Mouse (Mus musculus) ES-Bruce4 (cell line): Measurements from ENCODE around the gene Ttc39d. TPM values are rescaled to one million over a fixed set of nuclear protein-coding genes. Genes with fewer than 3 reads are reported as not detected.
A peak's percentile ranks its signal among the peaks of the same experiment; 100 is the strongest.

Experiments used
- H3K27ac ChIP-seq: 2 replicates; pipeline ENCODE4 v1.5.1; 2012; ENCODE audit warnings: low read length, inconsistent platforms; ENCODE audit not compliant: insufficient read depth
- H3K27me3 ChIP-seq: 2 replicates; pipeline ENCODE4 v1.6.1; 2012; ENCODE audit warnings: mild to moderate bottlenecking, low read length, inconsistent platforms; ENCODE audit not compliant: control insufficient read depth, poor library complexity, insufficient read depth, severe bottlenecking
- H3K36me3 ChIP-seq: 2 replicates; pipeline ENCODE4 v1.6.1; 2012; ENCODE audit warnings: inconsistent platforms, mild to moderate bottlenecking, low read length, moderate library complexity; ENCODE audit not compliant: control insufficient read depth, poor library complexity, insufficient read depth, severe bottlenecking
- H3K4me1 ChIP-seq: one replicate; pipeline ENCODE4 v1.8.1; 2011; ENCODE audit warnings: low read length; ENCODE audit not compliant: control insufficient read depth, insufficient read depth
- H3K4me3 ChIP-seq: 2 replicates; pipeline ENCODE4 v1.5.1; 2011; ENCODE audit warnings: low read depth, mild to moderate bottlenecking, low read length
- H3K9ac ChIP-seq: 2 replicates; pipeline ENCODE4 v1.6.1; 2012; ENCODE audit warnings: low read depth, mild to moderate bottlenecking, inconsistent platforms; ENCODE audit not compliant: poor library complexity, severe bottlenecking
- H3K9me3 ChIP-seq: replicated peaks from 2 replicates; pipeline ENCODE4 v1.6.1; 2012; ENCODE audit warnings: mild to moderate bottlenecking, low read length, inconsistent platforms; ENCODE audit not compliant: control insufficient read depth, poor library complexity, insufficient read depth, severe bottlenecking
- CTCF ChIP-seq: IDR thresholded peaks from one replicate; pipeline ENCODE4 v1.8.1; 2011; ENCODE audit warnings: low read depth, low read length
- EP300 ChIP-seq: IDR thresholded peaks from 2 replicates; pipeline ENCODE4 v1.6.1; 2011; ENCODE audit warnings: low read depth, low read length; ENCODE audit not compliant: insufficient read depth
- POLR2A ChIP-seq: IDR thresholded peaks from one replicate; pipeline ENCODE4 v1.8.1; 2011; ENCODE audit warnings: low read length; ENCODE audit not compliant: insufficient read depth
- polyA plus RNA-seq: library from polyadenylated mRNA; stranded (reverse); fragments of >200 nt; gene quantifications from 2 replicates; pipeline ENCODE4 v1.2.4, GENCODE M21; 2011; ENCODE audit warnings: low read depth; ENCODE audit not compliant: missing spikeins, insufficient read depth, insufficient read length

The Ttc39d gene
- polyA plus RNA-seq, 1 experiment = not detected

DNA sequence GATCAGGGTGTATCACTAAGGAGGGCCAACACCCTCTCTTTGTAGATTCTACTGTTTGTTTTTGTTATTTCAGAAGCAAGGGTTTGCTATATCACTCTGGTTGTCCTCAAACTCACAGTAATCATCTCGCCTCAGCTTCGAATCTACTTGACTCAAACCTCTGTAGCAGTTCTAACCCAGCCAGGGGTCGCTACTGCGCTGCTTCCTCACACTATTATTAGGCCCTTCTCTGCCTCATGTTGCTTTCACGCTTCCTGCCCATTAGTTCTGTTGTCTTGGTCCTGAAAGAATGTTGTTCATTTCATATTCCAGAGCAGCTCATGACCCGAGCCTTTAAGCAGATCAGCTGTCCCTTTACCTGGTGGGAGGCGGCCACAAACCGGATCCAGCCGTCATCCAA, 34.3 kb downstream of the Ttc39d start:
- Histone ChIP-seq H3K4me1 (no peaks in the 10 kb centered on the region), H3K36me3 (peaks cover 6% of the 10 kb centered on the region; the same call in 1 of the 2 replicates), H3K27me3 (no peaks in the 10 kb centered on the region), H3K9me3 (no peaks in the 10 kb centered on the region), H3K27ac (no peak overlapping the region), H3K4me3 (no peak overlapping the region), H3K9ac (no peak overlapping the region)
- TF ChIP-seq CTCF (peak; percentile 50), POLR2A (no peak)

DNA sequence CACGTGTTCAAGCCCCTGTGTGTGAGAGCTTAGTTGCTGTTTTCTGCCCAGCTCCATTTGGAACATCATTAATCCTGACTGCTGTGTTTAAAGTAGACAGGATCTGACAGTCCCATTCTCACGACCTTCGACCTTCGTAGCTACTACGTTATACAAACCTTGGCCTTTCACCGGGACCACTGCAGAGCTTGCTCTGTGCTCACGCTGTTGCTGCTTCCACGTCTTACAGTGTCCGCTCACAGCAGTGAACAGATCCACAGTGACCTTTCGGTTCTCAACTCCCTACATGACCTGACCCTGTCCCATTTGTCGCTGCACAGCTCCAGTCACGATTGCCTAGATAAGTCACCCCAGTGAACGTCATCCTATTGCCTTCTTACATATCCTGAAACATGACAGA, 35.9 kb downstream of the Ttc39d start:
- H3K4me1 ChIP-seq = no peaks in the 10 kb centered on the region
- no peaks in the 10 kb centered on the region for H3K9me3 ChIP-seq
- no peak overlapping the region for H3K4me3 ChIP-seq
- no peaks in the 10 kb centered on the region for H3K27me3 ChIP-seq
- no peak overlapping the region for H3K9ac ChIP-seq
- peaks cover 6% of the 10 kb centered on the region; the same call in 1 of the 2 replicates for H3K36me3 ChIP-seq
- TF ChIP-seq EP300 (no peak), CTCF (no peak), POLR2A (no peak)
- no peak overlapping the region for H3K27ac ChIP-seq

DNA sequence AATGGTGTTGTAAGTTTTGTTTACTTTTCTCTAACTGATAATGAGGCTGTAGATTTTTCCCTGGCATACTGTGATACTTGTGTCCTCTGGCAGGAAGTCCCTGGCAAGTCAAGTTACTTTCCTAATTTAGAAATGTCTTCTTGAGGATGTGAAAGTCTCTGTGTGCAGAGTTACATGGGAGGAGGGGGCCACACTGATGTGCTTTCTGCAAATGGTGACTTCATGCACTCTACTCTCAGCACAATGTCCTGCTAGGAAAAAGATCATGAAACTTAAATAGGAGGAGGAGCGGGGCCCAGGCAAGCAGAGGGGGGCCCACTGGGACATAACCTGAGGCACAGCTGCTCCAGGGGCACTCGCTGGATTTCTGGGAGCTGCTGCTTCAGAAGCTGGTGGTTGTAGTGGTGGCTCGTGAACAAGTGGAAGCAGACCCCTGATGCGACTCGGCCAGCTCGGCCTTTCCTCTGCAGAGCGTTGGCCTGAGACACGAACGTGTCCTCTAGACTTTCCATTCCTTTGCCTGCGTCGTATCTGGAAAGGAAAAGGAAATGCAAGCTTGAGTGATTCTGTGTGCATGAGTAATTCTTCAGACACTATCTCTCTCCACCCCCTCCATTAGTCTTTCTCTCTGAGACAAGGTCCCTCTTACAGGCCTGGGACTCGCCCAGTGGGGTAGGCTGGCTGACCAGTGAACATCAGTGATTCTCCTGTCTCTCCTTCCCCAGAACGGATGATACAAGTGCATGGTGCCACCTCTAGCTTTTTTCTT, 45.7 kb downstream of the Ttc39d start:
- Histone ChIP-seq H3K36me3 (peaks cover 29% of the 10 kb centered on the region), H3K9me3 (peaks cover 9% of the 10 kb centered on the region), H3K4me1 (peaks cover 2% of the 10 kb centered on the region), H3K9ac (no peak overlapping the region), H3K27ac (no peak overlapping the region), H3K4me3 (no peak overlapping the region), H3K27me3 (no peaks in the 10 kb centered on the region)
- no peak for TF ChIP-seq POLR2A
- no peak for TF ChIP-seq EP300
- TF ChIP-seq CTCF = no peak

DNA sequence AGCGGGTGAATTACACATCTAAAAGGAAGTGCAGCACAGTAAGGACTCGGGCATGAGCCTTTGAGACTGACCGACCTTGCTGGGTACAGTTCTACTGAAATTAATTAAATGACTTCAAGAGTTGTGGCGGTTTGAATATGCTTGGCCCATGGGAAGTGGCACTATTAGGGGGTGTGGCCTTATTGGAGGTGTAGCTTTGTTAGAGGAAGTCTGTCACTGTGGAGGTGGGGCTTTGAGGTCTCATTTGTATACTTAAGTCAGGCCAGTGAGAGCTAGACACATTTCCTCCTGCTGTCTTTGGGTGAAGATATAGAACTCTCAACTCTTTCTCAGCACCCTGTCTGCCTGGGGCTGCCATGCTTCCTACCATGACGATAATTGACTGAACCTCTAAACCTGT, 47.2 kb downstream of the Ttc39d start:
- Histone ChIP-seq H3K9ac (peak overlapping the region; percentile 77), H3K4me1 (peaks cover 2% of the 10 kb centered on the region), H3K27me3 (no peaks in the 10 kb centered on the region), H3K4me3 (peak overlapping the region; percentile 42), H3K36me3 (peaks cover 33% of the 10 kb centered on the region), H3K27ac (peak overlapping the region; percentile 98), H3K9me3 (peaks cover 9% of the 10 kb centered on the region)
- TF ChIP-seq POLR2A (no peak), CTCF (no peak), EP300 (no peak)

DNA sequence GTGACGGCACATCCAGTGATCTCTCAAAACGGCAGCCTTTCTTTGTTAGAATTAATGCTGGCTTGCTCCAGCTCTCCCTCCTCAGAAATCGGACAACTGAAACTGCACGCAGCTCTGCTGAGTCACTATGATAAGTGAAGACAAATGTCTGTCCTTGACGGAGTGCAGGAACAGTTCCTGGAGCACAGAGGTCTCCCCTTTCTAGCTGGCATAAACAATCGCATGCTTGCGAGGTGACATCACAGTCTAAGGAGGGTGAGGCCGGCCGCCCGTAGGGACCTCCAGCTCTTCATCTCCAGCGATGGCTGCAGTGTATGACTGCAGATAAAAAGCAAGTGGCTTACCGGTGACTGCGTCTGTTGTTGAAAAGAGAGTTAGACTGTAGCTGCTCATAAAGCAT, 47.9 kb downstream of the Ttc39d start:
- peak overlapping the region; percentile 77 for H3K9ac ChIP-seq
- no peaks in the 10 kb centered on the region for H3K27me3 ChIP-seq
- peaks cover 9% of the 10 kb centered on the region for H3K9me3 ChIP-seq
- peaks cover 2% of the 10 kb centered on the region for H3K4me1 ChIP-seq
- peak overlapping the region; percentile 25 for H3K4me3 ChIP-seq
- H3K27ac ChIP-seq = peak overlapping the region; percentile 98
- peaks cover 33% of the 10 kb centered on the region for H3K36me3 ChIP-seq
- TF ChIP-seq POLR2A = peak; percentile 18
- TF ChIP-seq CTCF = no peak
- TF ChIP-seq EP300 = peak; percentile 98

DNA sequence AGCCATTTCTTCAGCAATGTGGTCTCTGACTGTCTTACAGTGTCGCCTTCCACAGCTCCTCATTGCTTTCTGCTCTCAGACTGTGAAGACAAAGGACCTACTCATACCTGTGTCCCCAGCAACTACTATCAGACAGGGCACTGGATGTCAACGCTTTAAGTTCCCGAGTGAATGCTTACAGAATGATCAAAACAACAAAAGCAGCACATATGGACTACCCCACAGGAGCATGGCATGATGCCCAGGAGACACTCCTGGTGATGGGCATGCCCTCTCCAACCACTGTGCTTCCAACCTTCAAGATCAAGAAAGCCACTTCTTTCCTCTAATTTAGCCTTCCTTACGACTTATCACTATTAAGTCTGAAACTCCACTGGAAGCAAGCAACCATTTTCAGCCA, 59.8 kb downstream of the Ttc39d start:
- Histone ChIP-seq H3K36me3 (peaks cover 28% of the 10 kb centered on the region), H3K27ac (no peak overlapping the region), H3K4me3 (no peak overlapping the region), H3K27me3 (no peaks in the 10 kb centered on the region), H3K4me1 (no peaks in the 10 kb centered on the region), H3K9ac (no peak overlapping the region), H3K9me3 (no peaks in the 10 kb centered on the region; the same call in 1 of the 2 replicates)
- no peak for TF ChIP-seq EP300
- no peak for TF ChIP-seq CTCF
- no peak for TF ChIP-seq POLR2A

Other genes starting within 250 kb of the Ttc39d start
- 73.4 and 77.4 TPM in 2 replicates for gene Hnrnpll, start 145.1 kb upstream of the Ttc39d start, polyA plus RNA-seq
- 15.1 and 17.5 TPM in 2 replicates for gene Galm, start 80.0 kb upstream of the Ttc39d start, polyA plus RNA-seq
- 328 and 372 TPM in 2 replicates for gene Srsf7, start 153 bp upstream of the Ttc39d start, polyA plus RNA-seq
- 45.8 and 52.8 TPM in 2 replicates for gene Gemin6, start 17.0 kb downstream of the Ttc39d start, polyA plus RNA-seq
- 7.5 and 8.0 TPM in 2 replicates for gene Morn2, start 82.7 kb downstream of the Ttc39d start, polyA plus RNA-seq
- gene Dhx57, start 83.0 kb downstream of the Ttc39d start, polyA plus RNA-seq = 19.7 and 26.4 TPM in 2 replicates
- gene Arhgef33, start 99.9 kb downstream of the Ttc39d start, polyA plus RNA-seq = not detected in 2 replicates
- not detected in 2 replicates for gene Gm10190, start 166.1 kb downstream of the Ttc39d start, polyA plus RNA-seq